Mouse (Mus musculus) cerebellum, postnatal 4 days (tissue): ENCODE results near the gene Rest.

ENCODE experiments used
- DNase-seq, 2 experiments: peaks; one replicate each; pipeline ENCODE4 v3.0.0; 2022; ENCODE audit warnings: low spot score in 2 of 2, mixed read lengths in 1 of 2

The Rest gene

DNA sequence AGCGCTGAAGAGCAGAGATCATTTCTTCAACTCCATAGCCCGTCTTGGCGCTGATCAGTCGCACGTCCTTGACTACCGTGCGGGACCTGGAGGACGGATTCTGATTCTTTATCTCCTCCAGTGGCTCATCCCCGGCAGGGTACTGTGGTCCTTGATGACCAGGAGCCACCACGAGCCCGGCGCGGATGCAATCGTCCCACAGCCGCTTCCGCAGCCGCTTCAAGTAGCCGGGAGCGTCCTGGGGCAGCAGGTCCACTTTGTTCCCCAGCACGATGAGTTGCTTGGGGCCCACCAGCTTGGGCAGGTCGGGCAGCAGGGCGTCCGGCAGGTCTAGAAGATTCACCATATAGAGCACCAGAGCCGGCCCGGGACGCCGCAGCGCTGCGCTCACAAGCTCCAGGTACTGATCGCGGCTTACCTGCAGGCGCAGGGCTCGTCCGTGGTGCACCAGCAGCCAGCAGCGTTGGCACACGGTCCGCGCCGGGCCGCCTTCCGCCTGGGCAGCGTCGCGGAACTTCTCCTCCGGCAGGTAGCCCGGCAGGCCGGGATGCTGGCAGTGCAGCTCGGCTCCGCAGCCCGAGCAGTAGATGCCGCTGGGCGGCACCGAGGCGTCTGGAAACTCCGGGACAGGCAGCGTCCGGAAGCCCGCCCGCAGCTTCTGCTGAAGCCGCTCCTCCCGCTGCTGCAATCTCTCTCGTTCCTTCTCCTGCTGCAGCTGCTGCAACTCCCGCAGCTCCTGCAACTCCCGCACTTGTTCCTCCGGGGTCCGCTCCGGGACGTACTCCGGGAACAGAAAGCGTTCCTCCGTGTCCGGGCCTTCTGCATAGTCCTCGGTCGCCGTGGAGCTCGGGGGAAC lies 44.0 kb downstream of the Rest start:
- no peak for DNase-seq

- DNase-seq = peak; percentile 98 to 99
Observed at GRCm38 (mm10) chr5:77309924-77310772, 44.9 kb downstream of the Rest start, which contains the start of the genes Noa1 and Polr2b. TSS of gene Noa1 (minus strand) at chr5:77310084. TSS of gene Polr2b (plus strand) at chr5:77310147.

GRCm38 (mm10) chr5:77314206-77314605 lies 48.9 kb downstream of the Rest start:
- no peak for DNase-seq

DNA sequence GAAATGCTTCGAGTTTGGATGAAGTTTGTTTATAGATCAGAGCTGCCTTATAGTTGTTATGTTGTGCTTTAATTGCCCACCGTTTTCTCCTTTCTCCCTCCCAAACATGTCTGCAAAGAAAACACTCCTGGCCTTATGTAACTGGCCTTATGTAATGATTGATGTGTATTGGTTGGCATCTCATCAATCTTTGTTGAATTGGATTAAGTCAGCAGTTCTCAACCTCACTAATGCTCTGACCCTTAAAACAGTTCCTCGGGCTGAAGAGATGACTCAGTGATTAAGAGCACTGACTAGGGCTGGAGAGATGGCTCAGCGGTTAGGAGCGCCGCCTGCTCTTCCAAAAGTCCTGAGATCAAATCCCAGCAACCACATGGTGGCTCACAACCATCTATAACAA lies 49.7 kb downstream of the Rest start:
- DNase-seq = no peak

DNA sequence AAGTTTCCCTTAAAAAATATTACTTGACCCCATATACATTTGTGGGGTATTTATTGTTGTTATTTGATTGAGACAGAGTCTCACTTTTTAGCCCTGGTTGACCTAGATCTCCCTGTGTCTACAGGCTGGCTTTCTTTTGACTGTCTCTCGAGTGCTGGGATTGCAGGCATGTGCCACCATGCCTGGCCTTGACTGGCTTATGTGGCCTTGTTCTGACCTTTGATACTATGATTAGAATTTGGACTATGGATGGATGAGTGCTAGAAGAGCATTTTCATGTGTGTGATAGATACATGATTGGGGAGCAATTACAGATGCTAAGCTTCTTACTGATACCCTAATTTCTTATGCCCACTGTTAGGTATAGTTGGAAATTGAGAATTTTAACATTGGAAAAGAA lies 59.6 kb downstream of the Rest start:
- no peak for DNase-seq

- DNase-seq = no peak
Observed at GRCm38 (mm10) chr5:77330154-77330553, 64.9 kb downstream of the Rest start.
